Mouse (Mus musculus) erythroblast, embryonic 14.5 days (primary cell): ENCODE data around the gene Irf2.

Experiments
- GATA1 ChIP-seq: IDR thresholded peaks from 2 replicates; pipeline ENCODE4 v1.6.1; 2012; ENCODE audit warnings: low read length, inconsistent platforms, mixed read lengths
- TAL1 ChIP-seq: IDR thresholded peaks from 3 replicates; pipeline ENCODE4 v1.6.1; 2012; ENCODE audit warnings: low read length, inconsistent platforms, mixed read lengths

DNA sequence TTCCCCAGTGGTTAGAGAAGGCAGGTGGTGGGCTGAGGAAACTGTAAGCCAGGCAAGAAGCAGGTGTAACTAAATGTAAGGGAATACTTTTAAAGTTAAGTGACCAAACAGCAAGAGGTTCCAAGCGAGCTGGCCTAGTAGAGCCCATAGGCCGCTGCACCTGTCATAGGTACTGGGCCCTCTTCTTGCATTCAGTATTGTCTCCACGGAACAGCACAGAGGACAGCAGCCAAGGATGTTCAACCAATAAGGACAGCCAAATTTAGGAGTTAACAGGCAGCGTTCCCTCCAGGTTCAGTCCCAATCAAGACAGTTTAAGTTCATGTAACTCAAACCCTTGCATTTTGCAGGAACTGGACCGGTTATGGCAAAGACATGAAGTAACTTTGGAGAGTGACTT, 931 bp upstream of the Irf2 start:
- no peak for TF ChIP-seq TAL1
- no peak for TF ChIP-seq GATA1
